Mouse (Mus musculus) kidney, postnatal 14 days (tissue): ENCODE measurements at regions not wholly inside any gene's neighbourhood (a gene's known extent, or its start where the extent isn't known, plus 50 kb on each side); places are given as distances from the start of the nearest gene placed in this dataset.

Source experiments
- DNase-seq: peaks from one replicate; pipeline ENCODE4 v3.0.0; 2022; ENCODE audit warnings: mixed read lengths

DNA sequence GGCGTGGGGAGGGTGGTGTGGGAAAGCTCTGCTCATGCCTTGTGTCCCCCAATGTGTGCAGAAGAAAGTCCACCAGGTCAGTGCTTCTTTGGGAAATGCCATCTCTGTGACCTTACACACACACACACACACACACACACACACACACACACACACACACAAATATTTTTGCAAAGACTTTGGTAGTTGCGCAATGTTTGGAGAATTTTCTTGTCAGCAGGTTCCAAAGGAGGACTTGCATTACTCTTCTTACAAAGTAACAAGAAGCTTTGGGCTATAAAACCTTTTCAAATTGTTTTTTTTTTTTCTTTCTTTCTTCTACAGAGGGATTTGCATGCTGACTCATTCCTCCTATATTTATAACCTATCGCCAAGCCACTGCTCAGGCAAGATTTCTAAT is 59.1 kb upstream of the Npvf start:
- no peak for DNase-seq

DNA sequence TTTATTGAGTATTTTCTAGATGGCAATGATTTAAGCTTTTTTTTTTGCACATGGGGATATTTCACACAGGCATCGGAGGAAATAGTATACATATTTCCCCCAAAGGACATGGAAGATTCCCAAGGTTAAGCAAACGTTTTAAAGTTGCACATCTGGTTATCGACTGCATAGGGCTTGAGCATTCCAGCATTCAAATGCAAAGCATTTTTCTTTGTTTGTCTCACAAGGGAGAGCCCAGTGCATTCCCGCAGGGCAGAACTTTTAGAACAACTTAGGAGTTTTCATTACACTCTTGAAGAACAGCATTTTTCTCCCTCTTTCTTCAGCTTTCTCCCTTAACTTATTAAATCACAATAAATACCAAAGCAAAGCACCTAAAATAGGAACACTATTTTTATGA is 64.4 kb upstream of the Npvf start:
- DNase-seq = no peak

DNA sequence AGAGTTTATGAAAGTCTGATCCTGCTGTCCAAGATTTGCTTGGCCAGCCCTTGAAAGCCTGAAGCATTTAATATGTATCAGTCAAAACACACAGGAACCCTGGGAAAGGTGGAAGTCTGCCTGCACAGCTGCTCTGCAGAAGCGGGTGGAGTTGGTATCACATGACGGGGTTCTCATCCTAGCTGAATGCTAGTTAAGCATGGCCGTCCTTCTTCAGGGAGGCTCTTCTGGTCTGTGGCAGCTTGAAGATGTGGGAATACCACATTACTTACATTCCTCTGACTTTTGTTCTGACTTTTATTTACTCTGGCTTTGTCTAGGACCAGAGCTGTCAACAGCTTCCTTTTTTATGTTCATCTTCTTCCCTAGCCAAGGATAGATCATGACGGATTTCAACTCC is 66.1 kb upstream of the Npvf start:
- DNase-seq = no peak

DNA sequence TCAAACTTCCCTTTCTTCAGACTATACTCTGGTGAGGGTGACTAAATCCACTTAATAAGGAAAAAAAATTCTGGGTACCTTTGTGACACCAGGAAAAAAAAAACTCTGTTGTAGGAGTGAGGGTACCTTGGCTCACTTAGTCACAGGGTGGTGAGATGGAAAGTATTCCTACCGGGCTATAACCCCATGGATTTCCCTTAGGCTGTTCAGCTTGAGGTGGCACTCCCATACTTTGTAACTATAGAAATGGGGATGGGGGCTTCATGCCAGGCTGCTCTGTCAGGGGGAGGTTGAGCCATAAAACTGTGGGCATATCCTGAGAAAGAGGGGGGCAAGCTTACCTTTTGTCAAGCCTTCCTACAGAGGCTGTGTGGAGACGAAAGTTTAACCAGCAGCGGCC is 71.4 kb upstream of the Npvf start:
- DNase-seq = no peak

DNA sequence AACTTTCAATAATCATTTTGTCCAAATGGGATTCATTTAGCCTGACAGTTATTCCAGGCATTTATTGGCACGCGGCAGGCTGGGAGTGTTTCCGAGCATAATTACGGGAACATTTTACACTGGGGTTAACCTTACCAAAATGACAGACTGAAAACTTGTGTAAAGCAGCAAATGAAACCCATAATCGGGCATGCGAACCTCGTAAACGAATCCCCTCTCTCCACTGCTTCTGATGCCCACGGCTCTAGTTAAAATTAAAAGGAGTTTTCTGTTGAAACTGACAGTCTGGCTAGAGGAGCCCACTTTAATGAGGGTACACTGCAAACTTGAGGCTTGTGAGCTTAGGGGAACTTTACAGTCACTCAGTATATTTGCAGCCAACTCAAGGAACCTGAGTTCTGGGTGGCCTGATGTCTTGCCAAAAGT is 71.9 kb upstream of the Npvf start:
- peak; percentile 14 for DNase-seq

DNA sequence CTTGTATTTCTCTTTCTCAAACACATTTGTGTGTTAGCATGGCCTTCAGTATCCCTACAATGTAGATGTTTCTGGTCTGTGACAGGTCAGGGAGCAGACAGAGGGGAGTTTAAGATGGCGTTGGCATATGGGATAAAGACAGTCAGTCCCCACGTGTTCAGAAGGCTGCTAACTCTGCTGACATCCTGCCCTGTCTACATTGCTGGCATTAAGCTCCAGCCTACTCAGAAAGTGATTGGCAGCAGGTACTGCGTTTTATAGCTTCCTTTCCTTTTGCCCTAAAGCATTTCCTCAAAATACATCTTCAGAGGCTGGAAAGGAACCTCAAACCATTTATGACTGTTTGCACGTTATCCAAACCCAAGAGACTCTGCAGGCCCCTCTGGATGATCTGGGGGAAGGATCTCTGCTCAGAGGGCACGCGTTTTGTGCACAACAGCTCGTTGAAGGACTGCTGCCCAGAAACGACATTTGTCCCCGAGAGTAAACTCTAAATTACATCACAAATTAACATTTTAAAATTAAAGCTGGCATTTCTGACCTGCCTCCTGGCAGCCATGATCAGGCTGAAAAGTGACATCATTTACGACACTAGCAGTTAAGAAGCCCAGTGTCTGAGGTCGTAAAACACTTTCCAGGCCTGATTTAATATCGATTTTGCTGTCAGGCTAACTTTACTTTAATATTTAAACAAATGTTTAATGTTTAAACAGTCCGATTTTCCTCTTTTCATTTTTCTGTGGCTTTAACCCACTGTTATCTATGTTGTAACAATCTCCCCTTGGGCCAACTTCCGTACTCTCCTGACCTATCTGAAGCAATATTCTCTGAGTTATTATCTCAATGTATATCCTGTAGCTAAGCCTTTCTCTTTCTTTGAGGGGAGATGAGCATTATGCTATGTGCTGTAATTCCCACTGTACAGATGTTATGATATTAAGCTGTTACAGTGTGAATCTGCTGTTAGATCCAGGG is 76.8 kb upstream of the Npvf start:
- DNase-seq = no peak

DNA sequence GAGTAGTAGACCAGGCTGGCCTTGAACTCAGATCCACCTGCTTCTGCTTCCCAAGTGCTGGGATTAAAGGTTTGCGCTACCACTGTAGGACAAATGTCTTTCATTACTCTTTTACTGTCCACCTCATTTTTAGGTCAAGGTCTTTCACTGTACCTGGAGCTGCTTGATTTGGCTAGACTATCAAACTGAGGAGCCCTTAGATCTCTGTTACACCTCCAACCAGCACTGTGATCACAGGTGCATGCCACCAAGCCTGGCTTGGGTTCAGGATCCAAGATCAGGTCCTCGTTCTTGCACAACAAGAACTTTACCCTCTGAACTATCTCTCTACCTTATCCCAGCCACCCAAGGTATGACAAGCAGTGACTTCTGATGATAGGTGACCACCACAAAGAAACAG is 80.5 kb upstream of the Npvf start:
- DNase-seq = no peak

DNA sequence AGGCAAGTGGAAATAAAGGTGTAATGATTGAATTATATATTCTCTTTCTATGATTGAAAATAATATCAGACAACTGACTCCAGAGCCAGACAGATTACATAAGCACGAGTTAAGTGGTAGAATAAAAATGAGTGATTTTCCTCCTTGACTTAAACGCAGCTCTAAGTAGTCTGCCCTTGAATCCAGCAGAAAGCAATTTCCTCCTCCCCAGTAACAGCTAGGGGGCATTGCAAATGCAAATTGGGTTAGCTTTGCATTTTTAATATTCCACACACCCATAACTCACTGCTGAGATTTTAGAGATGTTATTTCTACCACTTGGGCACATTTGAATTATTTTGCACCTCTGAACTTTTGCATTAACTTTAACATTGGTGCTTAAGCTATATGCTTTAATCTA is 81.6 kb upstream of the Npvf start:
- no peak for DNase-seq

DNA sequence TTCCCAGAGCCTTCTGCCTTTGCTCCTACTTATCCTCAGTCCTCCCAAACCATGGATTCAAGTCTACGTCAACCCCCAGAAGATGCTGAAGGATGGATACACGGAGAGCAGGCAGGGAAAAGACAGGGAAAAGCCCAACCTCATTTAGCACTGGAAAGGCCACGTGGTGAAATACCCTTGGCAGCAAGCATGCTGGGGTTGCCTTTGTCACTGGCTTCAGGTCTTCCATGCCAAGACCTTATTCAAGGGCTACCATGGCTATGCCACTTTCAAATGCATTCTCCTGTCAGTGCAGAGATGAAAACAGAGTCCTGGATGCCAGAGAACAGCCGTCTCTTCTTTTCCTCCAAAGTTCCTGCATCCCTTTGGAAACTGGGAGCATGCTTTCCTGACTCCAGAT is 87.8 kb upstream of the Npvf start:
- DNase-seq = no peak

DNA sequence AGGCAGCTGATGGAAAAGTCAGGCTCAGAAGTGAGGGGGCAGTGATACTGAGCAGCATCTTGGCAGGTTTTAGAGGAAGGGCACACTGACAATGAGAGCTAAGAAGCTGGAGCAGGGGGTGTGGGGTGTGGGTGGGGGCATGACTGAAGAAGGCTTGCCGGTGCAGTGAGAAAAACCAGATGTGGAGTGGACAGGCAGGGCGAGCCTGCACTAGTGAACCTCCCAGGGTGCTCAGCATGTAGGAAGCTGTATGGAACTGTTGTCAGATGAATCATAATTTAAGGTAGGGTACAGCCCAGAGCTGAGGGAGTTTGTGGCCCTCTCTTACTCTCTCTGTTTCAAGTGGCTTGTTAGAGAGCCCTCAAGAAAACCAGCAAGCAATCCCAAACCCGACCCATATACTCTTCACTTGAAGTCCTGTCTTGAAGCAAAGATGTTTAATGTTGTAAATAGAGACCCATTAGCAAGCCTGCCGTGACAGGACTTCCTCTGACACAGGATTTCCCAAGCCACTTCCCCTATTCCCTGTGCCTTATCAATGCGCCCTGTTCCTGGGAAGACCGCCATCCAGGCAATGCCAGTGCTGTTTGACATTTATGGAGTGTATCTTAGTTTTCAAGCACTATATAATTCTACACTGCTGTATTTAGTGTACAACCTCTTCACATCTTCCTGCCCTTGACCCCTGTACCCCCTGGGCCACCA is 90.4 kb upstream of the Npvf start:
- DNase-seq = no peak

DNA sequence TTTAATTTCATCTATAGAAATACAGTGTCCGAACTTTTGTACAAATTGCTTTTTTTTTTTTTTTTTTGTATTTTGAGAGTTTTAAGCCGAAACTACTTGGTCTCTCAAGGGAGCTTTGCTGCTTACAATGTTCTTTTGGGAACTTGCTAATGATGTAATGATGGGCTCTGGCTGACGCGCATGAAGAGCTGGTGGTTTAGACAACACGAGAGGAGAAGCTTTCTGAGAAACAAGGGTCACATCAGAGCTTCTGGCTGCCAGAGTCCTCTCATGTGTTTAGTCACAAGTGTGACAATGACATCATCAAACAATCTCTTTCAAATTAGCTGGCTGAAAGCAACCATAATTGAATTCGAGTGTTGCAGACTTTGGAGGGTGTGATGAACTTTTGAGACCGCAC is 98.9 kb upstream of the Npvf start:
- DNase-seq = no peak

DNA sequence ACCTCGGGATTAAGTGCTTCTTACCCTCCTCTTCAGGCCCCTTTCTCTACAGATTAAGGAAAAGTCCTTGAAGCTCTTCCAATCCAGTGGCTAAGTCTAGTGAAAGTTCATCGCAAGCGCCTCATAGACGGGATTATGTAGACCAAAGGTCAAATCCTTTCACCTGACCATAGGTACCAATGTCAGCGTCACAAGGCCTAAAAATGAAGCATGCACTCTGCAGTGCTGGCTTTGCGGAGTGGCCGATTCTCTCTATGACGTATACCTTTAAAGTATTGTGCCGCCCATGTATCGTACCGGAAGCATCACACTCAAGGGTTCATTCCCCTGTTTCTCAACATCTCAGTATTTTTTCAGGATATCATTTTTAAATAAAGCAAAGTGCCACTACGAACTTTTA is 100.5 kb upstream of the Npvf start:
- no peak for DNase-seq

DNA sequence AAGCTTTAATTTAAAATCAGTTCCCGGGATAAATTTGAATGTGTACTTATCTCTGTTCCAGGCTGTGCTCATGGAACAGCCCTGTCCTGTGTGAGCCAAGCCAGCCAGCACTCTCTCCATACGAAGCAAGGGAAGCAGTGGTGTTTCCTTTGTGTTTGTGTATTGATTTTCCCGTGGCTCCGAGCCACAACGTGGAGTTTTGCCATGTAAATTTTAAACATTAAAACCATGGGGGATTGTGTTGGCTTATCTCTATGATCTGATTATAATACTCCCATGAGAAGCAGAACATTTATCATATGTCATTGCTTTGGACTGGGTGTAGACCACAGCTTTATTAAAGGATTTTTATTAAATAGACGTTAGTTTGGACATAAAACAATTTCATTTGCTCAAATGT is 106.1 kb upstream of the Npvf start:
- no peak for DNase-seq

DNA sequence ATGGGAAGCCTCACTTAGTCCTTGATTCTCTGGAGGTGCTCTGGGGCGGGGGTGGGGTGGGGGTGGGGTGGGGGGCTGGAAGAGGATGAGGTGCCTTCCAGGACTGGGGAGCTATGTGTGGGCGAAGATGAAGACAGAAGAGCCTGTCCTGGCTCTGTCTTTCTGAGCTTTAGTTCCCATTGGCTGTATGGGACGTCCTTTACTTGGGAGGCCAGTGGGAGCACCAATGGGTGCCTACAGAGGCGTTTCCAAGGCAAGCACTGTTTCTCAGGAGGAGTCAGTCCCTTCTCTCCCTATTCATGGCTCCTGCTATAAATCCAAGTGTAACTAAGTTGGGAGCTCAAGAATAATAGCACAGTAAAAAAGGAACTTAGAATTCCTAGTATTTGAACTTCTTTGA is 108.9 kb upstream of the Npvf start:
- peak; percentile 58 for DNase-seq

DNA sequence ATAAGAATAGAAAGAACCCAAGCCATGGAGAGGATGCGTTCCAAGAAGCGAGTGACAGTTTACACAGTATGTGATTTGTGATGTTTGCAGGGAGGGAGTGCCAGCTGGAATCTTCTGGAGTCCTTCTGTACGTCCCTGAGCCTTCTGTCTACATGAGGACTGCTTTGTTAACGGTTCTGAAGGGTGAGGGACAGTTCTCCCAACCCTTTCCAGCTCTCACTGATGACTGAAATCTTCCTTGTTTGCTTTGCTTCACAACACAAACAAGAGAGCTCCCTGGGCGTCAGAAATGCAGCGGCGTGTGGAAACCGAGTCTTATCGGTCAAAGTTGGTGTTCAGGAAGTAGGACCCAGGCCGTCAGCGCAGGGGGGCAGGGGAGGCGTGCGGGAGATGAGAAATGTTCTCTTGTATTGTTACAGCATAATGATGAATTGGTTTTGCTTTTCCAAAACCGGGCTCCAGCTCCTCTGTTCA is 112.2 kb upstream of the Npvf start:
- peak; percentile 20 for DNase-seq

DNA sequence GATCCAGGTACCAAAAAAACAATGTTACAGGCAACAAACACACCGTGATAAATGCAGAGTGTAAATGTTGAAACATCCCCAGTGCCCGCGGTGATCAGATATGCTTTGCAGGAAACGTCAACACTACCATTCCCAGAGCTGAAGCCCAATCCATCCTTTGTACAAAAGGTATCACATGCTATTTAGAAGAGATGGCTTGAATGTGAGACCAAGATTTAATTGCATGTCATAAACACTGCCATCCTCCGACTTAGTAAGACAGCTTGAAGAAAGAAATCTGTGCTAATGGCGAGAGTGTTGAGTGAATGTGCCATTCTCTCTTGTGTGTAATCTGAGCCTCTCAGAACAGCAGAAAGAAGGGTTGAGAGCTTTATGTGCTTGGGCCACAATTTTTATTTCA is 112.9 kb upstream of the Npvf start:
- no peak for DNase-seq

DNA sequence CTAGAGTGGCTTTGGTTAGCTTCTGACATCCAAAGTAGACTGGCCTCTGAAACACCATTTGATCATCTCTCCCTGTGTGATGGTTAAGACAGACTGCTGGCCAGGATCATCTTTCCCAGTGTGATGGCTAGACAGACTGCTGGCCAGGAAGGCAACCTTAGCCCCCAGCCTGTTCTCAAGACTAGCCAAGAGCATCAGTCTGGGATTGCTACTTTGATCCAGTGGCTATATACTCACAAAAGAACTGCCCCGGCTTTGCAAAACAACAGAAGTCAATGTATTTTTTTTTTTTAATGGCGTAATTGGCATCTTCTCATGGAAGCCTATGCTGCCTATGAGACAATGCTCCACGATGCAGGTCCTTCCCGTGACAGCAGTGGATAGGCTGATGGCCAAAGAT is 113.6 kb upstream of the Npvf start:
- no peak for DNase-seq

DNA sequence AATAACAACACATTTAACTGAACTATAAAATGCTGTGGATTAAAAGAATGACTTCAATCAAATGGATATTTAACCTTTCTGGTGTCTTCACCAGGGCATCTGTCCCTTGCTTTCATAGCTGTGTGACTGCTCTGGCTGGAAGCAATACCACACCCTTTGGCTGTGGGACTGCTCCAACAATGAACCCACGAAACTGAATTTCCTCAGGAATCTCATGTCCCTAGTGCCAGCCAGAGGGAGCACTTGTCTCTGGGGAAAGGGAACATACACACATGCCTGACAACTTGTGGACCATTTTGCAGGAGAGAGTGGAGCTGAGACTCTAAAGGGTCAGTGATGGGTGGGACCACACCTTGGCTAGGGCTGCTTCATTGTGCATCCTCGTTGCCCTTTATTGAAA is 114.9 kb upstream of the Npvf start:
- no peak for DNase-seq

DNA sequence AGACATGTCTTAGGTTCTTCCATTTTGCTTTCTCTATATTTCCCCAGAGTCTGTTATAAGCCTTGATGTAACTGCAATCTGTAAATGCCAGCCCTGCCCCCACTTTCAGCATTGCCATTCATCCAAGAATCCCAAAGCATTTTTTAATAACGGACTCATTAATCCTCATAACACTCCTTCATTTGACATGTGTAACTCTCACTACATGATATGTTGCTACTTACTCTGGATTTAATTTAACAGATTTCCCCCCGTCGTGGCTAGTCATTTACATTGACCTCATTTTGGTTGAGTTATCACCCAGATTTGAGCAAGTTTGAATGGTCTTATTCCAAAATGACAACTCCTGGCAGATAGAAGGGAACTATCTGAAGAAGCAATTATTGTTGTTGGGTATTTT is 116.2 kb upstream of the Npvf start:
- DNase-seq = no peak

DNA sequence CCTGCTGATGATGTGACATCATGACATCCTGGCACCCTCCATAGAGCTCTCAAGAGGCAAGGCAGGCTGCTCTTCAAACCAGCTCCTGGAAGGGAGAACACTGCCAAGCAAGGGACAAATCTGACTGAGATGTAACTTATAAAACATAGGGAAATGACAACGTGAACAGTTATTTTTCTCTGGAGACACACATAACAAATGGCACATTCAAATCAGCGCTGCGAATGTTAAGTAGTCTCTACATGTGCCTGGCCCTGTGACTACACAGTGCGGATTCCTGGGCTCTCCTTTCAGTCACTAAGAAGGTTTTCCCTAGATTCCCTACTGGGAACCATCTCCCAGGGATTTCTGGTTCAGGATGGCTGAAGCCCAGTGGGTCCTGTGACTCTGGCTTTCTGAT is 121.4 kb upstream of the Npvf start:
- DNase-seq = no peak

DNA sequence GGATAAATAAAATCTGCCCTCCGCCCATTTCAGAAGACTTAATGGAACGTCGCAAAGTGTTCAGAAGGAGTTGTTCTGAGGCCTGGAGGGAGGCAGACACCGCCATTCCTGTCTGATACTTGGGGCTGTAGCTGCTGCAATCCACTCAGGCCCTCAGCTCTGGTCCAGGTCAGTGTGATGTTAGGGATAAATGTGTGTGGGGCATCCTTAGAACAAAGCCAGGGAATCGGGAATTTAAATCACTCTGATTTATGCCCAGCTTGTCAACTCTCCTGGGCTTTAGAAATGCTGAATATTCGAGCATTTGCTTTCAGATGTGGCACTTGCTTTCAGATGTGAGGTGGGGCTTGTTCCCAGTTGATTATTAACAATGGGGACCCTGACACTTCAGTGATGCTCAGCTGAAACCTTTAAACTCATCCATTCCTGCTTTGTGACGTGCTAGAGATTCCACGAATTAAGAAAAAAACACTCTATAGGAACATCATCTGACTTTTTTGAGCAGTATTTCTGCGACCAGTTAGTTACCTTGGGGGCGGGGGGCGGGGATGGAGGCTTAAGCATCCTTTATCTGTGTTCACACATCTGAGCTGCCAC is 122.1 kb upstream of the Npvf start:
- no peak for DNase-seq

DNA sequence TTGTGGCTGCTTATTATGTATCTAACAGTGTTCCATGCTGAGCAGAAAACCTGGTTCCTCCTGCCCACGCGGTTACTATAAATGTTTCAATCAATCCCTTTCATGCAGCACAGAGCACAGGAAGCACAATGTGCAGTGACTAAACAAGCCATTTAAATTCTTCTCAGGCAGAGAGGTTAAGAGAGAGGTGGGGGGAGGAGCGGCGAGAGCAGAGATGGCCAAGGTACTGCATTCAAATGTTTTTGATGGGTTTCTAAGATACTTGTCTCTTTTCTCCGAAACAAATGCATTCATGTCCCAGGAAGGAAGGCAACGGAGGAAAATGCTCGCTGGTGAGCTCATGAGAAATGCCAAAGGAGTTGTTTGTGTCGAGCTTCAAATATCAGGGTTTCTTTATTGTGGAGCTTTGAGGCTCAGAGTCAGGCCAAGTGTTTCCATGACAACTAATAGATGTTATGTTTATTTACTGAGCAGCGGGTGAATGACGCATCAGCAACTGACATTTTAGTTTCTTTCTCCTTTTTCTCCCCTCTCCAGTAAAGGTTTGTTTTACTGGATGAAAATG is 122.8 kb upstream of the Npvf start:
- peak; percentile 11 for DNase-seq

DNA sequence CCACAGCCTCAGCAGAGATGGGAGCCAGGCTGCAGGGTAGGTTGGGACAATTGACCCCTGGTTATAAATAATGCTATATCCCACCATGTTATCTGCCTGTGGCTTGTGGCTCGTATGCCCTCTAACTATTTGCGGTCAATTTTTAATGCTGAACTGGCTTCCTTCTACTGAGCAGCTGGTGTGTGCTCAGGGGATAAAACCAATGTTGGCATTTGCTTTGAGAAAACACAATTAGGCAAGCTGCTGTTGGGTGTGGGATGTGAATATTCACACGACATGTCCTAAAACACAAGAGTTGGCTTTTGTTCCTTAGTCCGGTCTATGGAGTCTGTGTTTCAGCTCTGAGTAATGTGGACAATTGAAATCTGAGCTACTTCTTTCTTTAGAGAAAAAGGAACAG is 123.6 kb upstream of the Npvf start:
- no peak for DNase-seq

DNA sequence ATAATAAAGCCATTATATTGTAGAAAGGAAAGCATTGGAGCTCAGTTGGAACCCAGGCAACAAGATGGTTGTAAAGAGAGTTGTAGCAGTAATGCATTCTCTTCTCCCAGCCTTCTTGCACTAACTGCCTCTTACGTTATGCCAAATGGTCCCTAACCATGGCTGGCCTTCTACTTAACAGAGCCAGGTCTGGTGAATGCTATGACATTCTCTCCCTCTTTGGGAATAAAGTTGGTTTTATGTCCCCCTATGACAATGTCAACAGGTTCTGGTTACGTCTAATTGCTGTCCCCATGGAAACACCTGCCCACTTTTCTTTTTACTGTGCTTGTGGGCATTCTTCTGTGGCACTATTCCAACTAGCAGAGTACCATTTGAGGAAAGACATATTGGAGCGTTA is 126.4 kb upstream of the Npvf start:
- no peak for DNase-seq
